Mouse (Mus musculus) ES-Bruce4 (cell line): Measurements from ENCODE around the gene Dnah14.

Experiments
- CTCF ChIP-seq: IDR thresholded peaks from one replicate; pipeline ENCODE4 v1.8.1; 2011; ENCODE audit warnings: low read depth, low read length
- POLR2A ChIP-seq: IDR thresholded peaks from one replicate; pipeline ENCODE4 v1.8.1; 2011; ENCODE audit warnings: low read length; ENCODE audit not compliant: insufficient read depth

DNA sequence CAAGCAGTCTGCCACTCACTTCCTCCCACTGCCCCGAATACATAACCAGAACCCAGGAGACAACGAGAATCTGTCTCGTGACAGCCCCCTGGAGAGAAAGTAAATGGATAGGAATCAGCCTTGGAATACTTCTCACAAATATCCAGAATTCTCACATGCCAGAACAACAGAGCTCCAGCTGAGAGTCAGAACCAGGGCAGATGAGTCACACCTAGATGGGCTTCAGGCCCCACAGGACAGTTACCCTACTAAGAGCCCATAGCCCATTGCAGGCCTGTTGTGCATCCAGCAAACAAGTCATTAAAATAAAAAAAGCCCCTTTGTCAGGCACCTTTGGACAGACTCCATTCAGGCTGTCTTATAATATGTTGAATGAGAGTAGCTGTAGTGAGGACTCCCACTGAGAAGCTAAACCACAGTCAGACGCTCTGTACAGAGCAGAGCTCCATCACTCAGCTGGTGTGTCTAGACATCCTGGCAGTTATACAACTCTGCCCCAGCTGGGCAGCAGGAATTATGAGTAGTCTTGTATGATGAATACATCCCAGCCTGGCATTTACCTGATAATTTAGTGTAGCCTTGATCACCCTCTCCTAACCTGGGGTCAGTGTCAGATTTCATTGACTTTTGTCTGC lies 166.0 kb downstream of the Dnah14 start:
- TF ChIP-seq POLR2A (no peak), CTCF (no peak)
